Mouse (Mus musculus) forebrain, embryonic 13.5 days (tissue): ENCODE measurements at regions not wholly inside any gene's neighbourhood (a gene's known extent, or its start where the extent isn't known, plus 50 kb on each side); places are given as distances from the start of the nearest gene placed in this dataset.

ENCODE experiments used
- ATAC-seq: fragments of 200-750 bp; cut with Nextera tagmentation; 2 replicates; pipeline ENCODE4 v1.8.0; 2017
- H3K27ac ChIP-seq: fragments of 300-500 bp; sonication (generic); 2 replicates; pipeline ENCODE4 v1.5.1; 2015; ENCODE audit warnings: inconsistent platforms, mild to moderate bottlenecking, moderate library complexity
- H3K27me3 ChIP-seq: fragments of 300-500 bp; sonication (generic); 2 replicates; pipeline ENCODE4 v1.6.1; 2015; ENCODE audit warnings: mild to moderate bottlenecking, inconsistent platforms
- H3K36me3 ChIP-seq: fragments of 300-500 bp; sonication (generic); 2 replicates; pipeline ENCODE4 v1.6.1; 2015; ENCODE audit warnings: mild to moderate bottlenecking, inconsistent platforms; ENCODE audit not compliant: poor library complexity, severe bottlenecking
- H3K4me1 ChIP-seq: fragments of 300-500 bp; sonication (generic); 2 replicates; pipeline ENCODE4 v1.6.1; 2015; ENCODE audit warnings: inconsistent platforms
- H3K4me2 ChIP-seq: fragments of 300-500 bp; sonication (generic); 2 replicates; pipeline ENCODE4 v1.6.1; 2015; ENCODE audit warnings: inconsistent platforms, mild to moderate bottlenecking, moderate library complexity
- H3K4me3 ChIP-seq: fragments of 300-500 bp; sonication (generic); 2 replicates; pipeline ENCODE4 v1.5.1; 2015; ENCODE audit warnings: mild to moderate bottlenecking, inconsistent platforms
- H3K9ac ChIP-seq: fragments of 300-500 bp; sonication (generic); 2 replicates; pipeline ENCODE4 v1.6.1; 2015; ENCODE audit warnings: mild to moderate bottlenecking, inconsistent platforms
- H3K9me3 ChIP-seq: fragments of 300-500 bp; sonication (generic); replicated peaks from 2 replicates; pipeline ENCODE4 v1.6.1; 2016; ENCODE audit warnings: inconsistent platforms
- WGBS: fragments of 180-500 bp; shearing (Covaris S2); methylation state at CpG from one replicate; pipeline ENCODE4 v1.1.7; 2015; 5-methylcytosine and 5-hydroxymethylcytosine counted together

GRCm38 (mm10) chr2:48441991-48442544, 371.8 kb upstream of the Acvr2a start:
- H3K9ac ChIP-seq, result no peak overlapping the region
- no peaks in the 10 kb centered on the region for H3K36me3 ChIP-seq
- H3K27me3 ChIP-seq, result no peaks in the 10 kb centered on the region
- no peak overlapping the region for H3K27ac ChIP-seq
- WGBS, result 75% methylated on average over 10 of the region's 10 CpGs
- no peaks in the 10 kb centered on the region for H3K9me3 ChIP-seq
- ATAC-seq, result no peak
- no peak overlapping the region for H3K4me2 ChIP-seq
- peaks cover 23% of the 10 kb centered on the region for H3K4me1 ChIP-seq
- no peak overlapping the region for H3K4me3 ChIP-seq

- peak; percentile 61; the same call in 1 of the 2 replicates for ATAC-seq
These were observed 367.9 kb upstream of the Acvr2a start for GRCm38 (mm10) chr2:48445898-48446604.

GRCm38 (mm10) chr2:48446617-48447016, 367.3 kb upstream of the Acvr2a start:
- peak; percentile 19; the same call in 1 of the 2 replicates for ATAC-seq
- H3K36me3 ChIP-seq, result no peaks in the 10 kb centered on the region
- H3K4me3 ChIP-seq, result no peak overlapping the region
- WGBS, result 54% methylated on average over 5 of the region's 5 CpGs
- H3K4me1 ChIP-seq, result peaks cover 17% of the 10 kb centered on the region
- no peak overlapping the region for H3K27ac ChIP-seq
- H3K9me3 ChIP-seq, result no peaks in the 10 kb centered on the region
- H3K27me3 ChIP-seq, result no peaks in the 10 kb centered on the region
- H3K4me2 ChIP-seq, result no peak overlapping the region
- H3K9ac ChIP-seq, result no peak overlapping the region

More at GRCm38 (mm10) chr2:48445898-48446604, 367.9 kb upstream of the Acvr2a start:
- Histone ChIP-seq H3K27me3 (no peaks in the 10 kb centered on the region), H3K4me3 (no peak overlapping the region), H3K9me3 (no peaks in the 10 kb centered on the region), H3K4me1 (peaks cover 22% of the 10 kb centered on the region), H3K4me2 (no peak overlapping the region), H3K27ac (no peak overlapping the region), H3K9ac (no peak overlapping the region), H3K36me3 (no peaks in the 10 kb centered on the region)
- WGBS, result 4% methylated on average over 5 of the region's 5 CpGs

GRCm38 (mm10) chr2:48449165-48449842, 364.6 kb upstream of the Acvr2a start:
- no peak overlapping the region for H3K9ac ChIP-seq
- peaks cover 14% of the 10 kb centered on the region for H3K4me1 ChIP-seq
- no peaks in the 10 kb centered on the region for H3K27me3 ChIP-seq
- ATAC-seq, result no peak
- 92% methylated on average over 7 of the region's 7 CpGs for WGBS
- no peak overlapping the region for H3K27ac ChIP-seq
- no peaks in the 10 kb centered on the region for H3K9me3 ChIP-seq
- H3K4me3 ChIP-seq, result no peak overlapping the region
- no peaks in the 10 kb centered on the region for H3K36me3 ChIP-seq
- H3K4me2 ChIP-seq, result no peak overlapping the region

- no peaks in the 10 kb centered on the region for H3K27me3 ChIP-seq
- whole genome bisulfite sequencing, result 73% methylated on average over 7 of the region's 7 CpGs
- ATAC-seq, result no peak
These were observed 357.6 kb upstream of the Acvr2a start for GRCm38 (mm10) chr2:48456072-48457040.

GRCm38 (mm10) chr2:48457117-48457516, 356.8 kb upstream of the Acvr2a start:
- Histone ChIP-seq H3K36me3 (no peaks in the 10 kb centered on the region), H3K4me1 (peaks cover 3% of the 10 kb centered on the region; the same call in 1 of the 2 replicates), H3K9ac (no peak overlapping the region), H3K4me2 (no peak overlapping the region), H3K9me3 (no peaks in the 10 kb centered on the region), H3K27ac (no peak overlapping the region), H3K27me3 (no peaks in the 10 kb centered on the region), H3K4me3 (no peak overlapping the region)
- 87% methylated on average over 4 of the region's 4 CpGs for WGBS
- no peak for ATAC-seq

More at GRCm38 (mm10) chr2:48456072-48457040, 357.6 kb upstream of the Acvr2a start:
- no peak overlapping the region for H3K27ac ChIP-seq
- no peak overlapping the region for H3K9ac ChIP-seq
- no peaks in the 10 kb centered on the region for H3K9me3 ChIP-seq
- H3K4me1 ChIP-seq, result no peaks in the 10 kb centered on the region; the same call in 1 of the 2 replicates
- no peak overlapping the region for H3K4me2 ChIP-seq
- no peak overlapping the region for H3K4me3 ChIP-seq
- H3K36me3 ChIP-seq, result no peaks in the 10 kb centered on the region

- H3K4me2 ChIP-seq, result no peak overlapping the region
- no peak for ATAC-seq
- no peak overlapping the region for H3K27ac ChIP-seq
- H3K27me3 ChIP-seq, result no peaks in the 10 kb centered on the region
- H3K9ac ChIP-seq, result no peak overlapping the region
- no peaks in the 10 kb centered on the region for H3K36me3 ChIP-seq
- H3K4me1 ChIP-seq, result 0 out of 2 replicates have a peak, but pooled peaks cover 10% of the 10 kb centered on the region
- WGBS, result 89% methylated on average over 4 of the region's 4 CpGs
- no peak overlapping the region for H3K4me3 ChIP-seq
- H3K9me3 ChIP-seq, result no peaks in the 10 kb centered on the region
These were observed 348.4 kb upstream of the Acvr2a start for GRCm38 (mm10) chr2:48465483-48465882.

- Histone ChIP-seq H3K36me3 (no peaks in the 10 kb centered on the region), H3K27ac (no peak overlapping the region), H3K4me2 (no peak overlapping the region), H3K4me3 (no peak overlapping the region), H3K9ac (no peak overlapping the region), H3K27me3 (no peaks in the 10 kb centered on the region), H3K4me1 (0 out of 2 replicates have a peak, but pooled peaks cover 7% of the 10 kb centered on the region), H3K9me3 (no peaks in the 10 kb centered on the region)
- WGBS, result 50% methylated on average over 4 of the region's 4 CpGs
- ATAC-seq, result no peak
These were observed 345.0 kb upstream of the Acvr2a start for GRCm38 (mm10) chr2:48468895-48469294.

- no peaks in the 10 kb centered on the region for H3K36me3 ChIP-seq
- no peak overlapping the region for H3K4me3 ChIP-seq
- H3K27ac ChIP-seq, result no peak overlapping the region
- H3K9me3 ChIP-seq, result no peaks in the 10 kb centered on the region
- no peak overlapping the region for H3K4me2 ChIP-seq
- WGBS, result 71% methylated on average over 4 of the region's 4 CpGs
- no peaks in the 10 kb centered on the region for H3K27me3 ChIP-seq
- 0 out of 2 replicates have a peak, but pooled peaks cover 7% of the 10 kb centered on the region for H3K4me1 ChIP-seq
- H3K9ac ChIP-seq, result no peak overlapping the region
- ATAC-seq, result no peak
These were observed 344.6 kb upstream of the Acvr2a start for GRCm38 (mm10) chr2:48469357-48469756.

GRCm38 (mm10) chr2:48473102-48473501, 340.8 kb upstream of the Acvr2a start:
- Histone ChIP-seq H3K4me1 (0 out of 2 replicates have a peak, but pooled peaks cover 7% of the 10 kb centered on the region), H3K4me2 (no peak overlapping the region), H3K9ac (no peak overlapping the region), H3K36me3 (no peaks in the 10 kb centered on the region), H3K9me3 (no peaks in the 10 kb centered on the region), H3K4me3 (no peak overlapping the region), H3K27ac (no peak overlapping the region), H3K27me3 (no peaks in the 10 kb centered on the region)
- WGBS, result 80% methylated on average over 3 of the region's 3 CpGs
- no peak for ATAC-seq

GRCm38 (mm10) chr2:48474642-48475041, 339.3 kb upstream of the Acvr2a start:
- no peak for ATAC-seq

More at GRCm38 (mm10) chr2:48474642-48475041, 339.3 kb upstream of the Acvr2a start:
- Histone ChIP-seq H3K9ac (no peak overlapping the region), H3K27me3 (0 out of 2 replicates have a peak, but pooled peaks cover under 1% of the 10 kb centered on the region), H3K4me3 (no peak overlapping the region), H3K9me3 (no peaks in the 10 kb centered on the region), H3K36me3 (no peaks in the 10 kb centered on the region), H3K4me1 (0 out of 2 replicates have a peak, but pooled peaks cover 4% of the 10 kb centered on the region), H3K4me2 (no peak overlapping the region), H3K27ac (no peak overlapping the region)
- WGBS, result 89% methylated on average over 4 of the region's 4 CpGs
